Mouse (Mus musculus) neural tube, embryonic 10.5 days (tissue): ENCODE data around the gene Camkk2.

ENCODE experiments used
- DNase-seq: peaks from one replicate; pipeline ENCODE4 v3.0.0-alpha.2; 2017; ENCODE audit warnings: low spot score; ENCODE audit errors: extremely low spot score

Gene Camkk2

DNA sequence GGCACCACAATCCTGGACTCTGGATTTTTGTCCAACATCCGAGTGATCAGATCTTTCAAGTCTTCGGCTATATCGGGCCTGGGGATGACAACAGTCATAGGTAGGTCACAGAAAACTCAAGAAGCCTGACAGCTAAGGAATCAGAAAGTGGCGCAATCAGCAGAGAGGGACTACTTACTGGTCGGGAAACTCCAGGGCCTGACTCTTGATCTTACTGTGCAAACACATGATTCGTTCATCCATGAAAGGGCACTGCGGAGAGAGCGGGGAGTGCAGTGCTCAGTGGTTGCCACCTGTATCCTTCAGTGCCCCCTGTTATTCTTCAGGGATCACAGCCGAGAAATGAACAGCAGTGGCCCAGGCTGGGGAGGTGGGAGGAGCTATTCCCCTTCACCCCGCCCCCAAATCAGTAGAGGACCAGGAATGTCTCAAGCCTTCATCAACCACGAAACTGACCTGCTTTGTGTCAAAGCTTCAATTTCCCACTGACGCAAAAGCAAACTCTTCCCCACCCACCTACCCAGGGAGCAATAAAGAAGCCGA lies 35.3 kb downstream of the Camkk2 start:
- no peak for DNase-seq

DNA sequence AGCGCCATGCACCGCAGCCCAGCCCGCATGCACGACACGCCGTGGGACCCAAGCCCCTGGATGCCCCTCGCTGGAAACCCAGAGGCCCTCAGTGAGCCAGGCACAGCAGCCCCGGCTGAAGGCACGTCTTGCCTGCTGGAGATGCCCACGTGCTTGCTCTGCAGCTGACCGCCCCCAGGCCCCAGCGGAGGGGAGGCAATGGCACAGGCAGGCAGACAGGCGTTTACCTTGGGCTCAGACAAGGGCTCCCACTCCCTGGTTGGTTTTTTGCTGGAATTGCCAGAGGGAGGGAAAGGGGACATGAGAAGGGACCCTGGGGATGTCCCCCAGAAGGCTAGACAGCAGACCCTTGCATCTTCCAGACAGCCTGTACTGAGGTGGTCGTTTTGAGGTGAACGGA lies 42.4 kb downstream of the Camkk2 start:
- no peak for DNase-seq

DNA sequence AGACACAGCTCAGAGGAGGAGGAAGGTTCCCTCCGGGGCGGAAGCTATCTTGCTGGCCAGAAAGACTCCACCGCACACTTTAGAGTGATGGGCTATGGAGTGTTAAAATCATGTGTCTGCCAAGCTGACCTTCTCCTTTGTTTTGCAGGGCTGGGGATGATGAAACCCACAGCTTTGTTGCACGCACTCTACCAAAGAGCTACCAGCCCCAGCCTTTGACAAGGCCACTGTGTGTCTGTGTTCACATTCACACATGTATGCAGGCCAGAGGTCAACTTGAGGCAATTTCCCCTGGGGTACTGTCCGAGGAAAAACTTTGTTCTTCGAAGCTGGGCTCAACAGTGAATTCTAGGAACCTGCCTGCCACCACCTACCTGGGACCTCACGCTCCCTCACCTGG lies 43.4 kb downstream of the Camkk2 start:
- no peak for DNase-seq

DNA sequence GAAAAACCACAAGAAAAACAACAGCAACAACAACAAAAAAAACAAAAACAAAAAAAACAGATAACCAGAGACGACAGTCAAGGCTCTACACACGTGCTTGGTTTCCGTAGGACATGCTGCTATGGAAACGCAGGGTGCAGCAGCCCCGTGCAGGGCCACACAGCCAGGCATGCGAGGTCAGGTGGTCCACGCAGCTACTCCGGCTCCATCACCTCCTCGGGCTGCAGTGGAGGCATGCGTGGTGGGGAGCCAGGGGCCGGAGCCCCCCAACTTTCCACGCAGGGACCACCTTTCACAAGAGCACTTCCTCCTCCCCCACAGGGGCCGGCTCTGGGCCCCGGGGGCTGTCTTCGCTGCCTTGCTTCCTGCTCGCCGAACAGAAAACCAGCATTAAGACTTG lies 45.3 kb downstream of the Camkk2 start:
- no peak for DNase-seq

DNA sequence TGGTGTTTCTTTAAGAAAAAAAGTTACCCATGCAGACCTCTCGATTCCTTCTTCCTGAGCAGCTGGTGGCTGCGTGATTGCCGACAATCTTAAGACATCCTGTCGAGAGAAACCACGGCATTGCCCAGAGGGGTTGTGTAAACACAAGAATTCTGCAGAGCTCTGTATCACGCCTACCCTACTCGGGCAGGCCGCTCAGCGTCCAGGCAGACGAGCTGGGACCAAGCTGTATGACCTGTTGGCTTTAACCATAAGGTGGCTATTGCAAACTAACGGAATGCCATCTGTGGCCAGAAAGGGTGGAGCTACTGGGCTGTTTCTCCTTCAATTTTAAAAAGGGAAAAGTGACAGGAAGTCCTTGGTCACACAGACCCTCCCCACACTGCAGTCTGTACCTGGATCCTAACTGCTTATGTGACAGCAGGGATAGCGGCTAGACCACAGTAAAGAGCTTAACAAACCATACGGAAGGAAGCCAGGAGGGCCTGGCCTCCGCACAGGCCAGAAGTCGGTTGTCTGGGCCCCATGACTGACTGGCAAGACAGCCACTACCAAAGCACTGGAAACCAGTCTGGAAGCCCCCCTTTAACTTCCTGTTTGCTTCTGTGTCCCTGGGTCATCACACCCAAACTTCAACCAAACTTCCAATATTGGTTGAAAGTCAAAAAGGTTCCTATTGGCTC lies 47.1 kb downstream of the Camkk2 start:
- DNase-seq: peak; percentile 31

DNA sequence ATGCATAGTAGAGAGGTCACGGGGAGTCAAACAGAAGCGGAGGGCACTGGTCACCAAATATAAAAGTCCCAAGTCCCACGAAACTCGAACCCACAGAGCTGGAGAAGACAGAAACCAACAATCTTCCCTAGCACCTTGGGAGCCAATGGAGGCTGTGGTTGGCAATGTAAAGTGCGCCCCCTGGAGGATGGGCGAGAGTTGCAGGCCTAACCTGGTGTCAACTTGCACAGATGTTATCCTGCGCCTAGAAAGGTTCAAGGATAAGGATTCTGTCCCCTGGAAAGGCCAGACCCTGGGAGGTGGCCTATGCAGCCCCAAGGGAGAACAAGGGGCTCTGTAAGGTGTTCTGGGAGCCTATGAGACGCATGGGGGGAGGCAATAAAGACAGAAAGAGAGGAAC lies 47.9 kb downstream of the Camkk2 start:
- peak; percentile 58 for DNase-seq

- no peak for DNase-seq
Observed at GRCm38 (mm10) chr5:122730776-122731175, 48.4 kb downstream of the Camkk2 start.

DNA sequence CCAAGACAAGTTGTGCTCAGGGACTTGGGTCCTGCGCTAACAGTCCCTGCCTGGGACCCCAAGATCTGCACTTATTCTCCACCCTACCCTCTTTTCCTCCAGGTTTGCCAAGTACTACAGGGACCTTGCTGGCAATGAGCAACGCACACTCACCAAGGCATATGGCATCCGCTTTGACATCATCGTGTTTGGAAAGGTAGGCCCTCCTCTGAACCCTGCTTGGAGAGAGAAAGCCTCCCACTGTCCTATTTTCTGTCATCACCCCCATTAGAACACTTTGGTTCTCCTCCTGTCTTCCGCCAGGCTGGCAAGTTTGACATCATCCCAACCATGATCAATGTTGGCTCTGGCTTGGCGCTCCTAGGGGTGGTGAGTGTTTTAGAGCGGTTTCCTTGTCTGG lies 52.1 kb downstream of the Camkk2 start:
- DNase-seq: no peak

DNA sequence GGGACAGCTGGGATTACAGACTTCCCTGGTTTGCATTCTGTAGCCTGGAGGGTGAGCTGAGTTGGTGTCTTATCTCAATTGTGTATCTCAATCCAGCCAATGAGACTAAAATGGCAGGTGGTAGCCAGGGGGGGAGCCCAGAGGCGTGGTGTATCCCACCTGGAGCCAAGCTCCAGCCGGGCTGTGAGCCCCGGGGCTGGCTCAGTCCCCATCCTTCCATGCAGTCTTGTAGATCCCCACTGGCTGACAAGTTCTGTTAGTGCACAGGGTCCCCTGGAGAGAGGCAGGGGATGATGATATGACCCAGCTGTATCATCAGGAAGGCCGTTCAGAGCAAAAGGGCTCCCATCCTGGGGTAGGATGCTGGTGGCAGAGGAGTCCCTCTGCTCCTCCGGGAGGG lies 52.6 kb downstream of the Camkk2 start:
- no peak for DNase-seq

DNA sequence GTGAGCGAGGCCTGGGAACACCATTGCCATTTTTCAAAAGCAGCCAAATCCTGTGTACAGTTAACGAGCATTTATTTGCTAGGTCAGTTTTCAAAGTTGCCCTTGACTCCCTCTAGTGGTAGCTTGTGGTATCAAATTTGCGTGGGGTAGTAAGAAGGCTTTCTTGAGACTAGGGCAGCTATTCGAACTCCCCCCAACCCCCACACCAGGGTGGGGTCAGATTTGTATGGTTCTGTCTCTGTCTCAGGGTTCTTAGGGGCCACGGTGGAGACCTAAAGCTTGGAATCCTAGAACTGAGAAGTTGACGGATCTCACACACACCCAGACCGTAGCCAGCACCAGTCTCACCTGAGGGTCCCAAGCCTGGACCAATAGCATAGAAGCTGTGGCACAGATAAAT lies 53.1 kb downstream of the Camkk2 start:
- peak; percentile 72 for DNase-seq

DNA sequence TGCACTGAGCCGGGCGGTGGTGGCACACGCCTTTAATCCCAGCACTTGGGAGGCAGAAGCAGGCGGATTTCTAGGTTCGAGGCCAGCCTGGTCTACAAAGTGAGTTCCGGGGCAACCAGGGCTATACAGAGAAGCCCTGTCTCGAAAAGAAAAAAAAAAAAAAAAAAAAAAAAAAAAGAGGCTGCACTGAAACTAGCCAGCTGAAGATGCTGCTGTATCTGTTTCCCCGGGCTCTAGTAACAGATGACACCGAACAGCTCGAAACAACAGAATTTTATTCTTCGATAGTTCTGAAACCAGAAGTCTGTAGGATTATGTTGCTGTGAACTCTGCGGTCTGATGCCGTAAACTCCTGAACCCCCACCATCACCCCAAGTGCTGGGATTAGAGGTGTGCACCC lies 53.8 kb downstream of the Camkk2 start:
- DNase-seq: no peak

DNA sequence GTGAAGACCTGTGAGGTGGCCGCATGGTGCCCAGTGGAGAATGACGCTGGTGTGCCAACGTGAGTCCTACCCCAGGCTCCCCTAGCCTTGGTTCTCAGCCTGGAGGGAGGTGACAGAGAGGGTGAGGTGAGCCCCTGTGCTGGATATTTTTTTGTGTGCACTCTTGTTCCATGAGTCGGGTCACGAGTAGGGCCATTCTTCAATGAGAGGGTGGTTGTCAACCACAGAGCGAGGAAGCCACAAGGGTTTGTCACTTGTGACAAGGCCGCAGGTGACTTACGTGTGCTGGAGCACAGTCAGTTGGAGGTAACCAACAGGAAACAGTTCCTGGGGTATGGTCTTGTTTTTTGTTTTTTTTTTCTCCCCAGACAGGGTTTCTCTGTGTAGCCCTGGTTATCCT lies 60.0 kb downstream of the Camkk2 start:
- no peak for DNase-seq

- DNase-seq: no peak
Observed at GRCm38 (mm10) chr5:122718400-122718799, 60.8 kb downstream of the Camkk2 start.

- no peak for DNase-seq
Observed at GRCm38 (mm10) chr5:122716793-122717192, 62.4 kb downstream of the Camkk2 start.

DNA sequence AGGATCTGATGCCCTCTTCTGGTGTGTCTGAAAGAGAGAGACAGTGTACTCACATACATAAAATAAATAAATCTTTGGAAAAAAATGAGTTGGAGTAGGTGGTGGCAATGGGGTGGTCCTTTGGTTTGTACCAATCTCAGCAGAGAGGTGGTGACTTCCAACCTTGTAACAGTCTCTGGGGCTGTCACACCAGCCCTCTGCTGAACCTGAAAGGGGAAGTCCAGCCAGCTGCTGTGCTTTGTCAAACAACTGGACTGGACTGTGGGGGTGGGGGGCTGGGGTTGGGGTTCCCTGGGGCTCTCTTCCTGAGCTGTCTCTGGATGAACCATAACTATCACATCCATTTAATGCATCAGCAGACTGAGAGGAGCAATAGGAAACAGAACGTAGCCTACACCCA lies 63.5 kb downstream of the Camkk2 start:
- DNase-seq: no peak

DNA sequence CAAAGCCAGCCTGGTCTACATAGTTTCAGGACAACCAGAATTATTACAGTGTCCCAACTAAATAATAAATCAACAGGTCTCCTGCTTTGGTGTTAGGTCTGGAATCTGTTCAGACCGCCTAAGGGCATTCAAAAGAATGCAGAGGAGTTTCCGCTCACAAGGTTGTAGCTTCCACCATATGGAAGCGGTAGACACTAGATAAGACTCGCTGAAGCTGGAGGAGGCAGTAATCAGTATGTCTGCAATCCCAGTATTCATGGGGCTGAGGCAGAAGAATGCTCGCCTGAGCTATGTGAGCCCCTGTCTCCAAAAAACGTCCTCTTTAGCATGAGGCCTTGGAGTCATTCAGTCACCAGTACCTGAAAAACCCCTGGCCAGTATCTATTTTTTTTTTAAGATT lies 70.4 kb downstream of the Camkk2 start:
- DNase-seq: no peak

- peak; percentile 78 for DNase-seq
Observed at GRCm38 (mm10) chr5:122707276-122708181, 71.7 kb downstream of the Camkk2 start, which contains the start of gene P2rx4. Gene P2rx4, plus strand, starts transcription at chr5:122707544.

- DNase-seq: no peak
Observed at GRCm38 (mm10) chr5:122706917-122707275, 72.3 kb downstream of the Camkk2 start.

GRCm38 (mm10) chr5:122705174-122705573 lies 74.0 kb downstream of the Camkk2 start:
- no peak for DNase-seq

- no peak for DNase-seq
Observed at GRCm38 (mm10) chr5:122704571-122704970, 74.6 kb downstream of the Camkk2 start.

- DNase-seq: no peak
Observed at GRCm38 (mm10) chr5:122703574-122703973, 75.6 kb downstream of the Camkk2 start.

GRCm38 (mm10) chr5:122702156-122702555 lies 77.1 kb downstream of the Camkk2 start:
- DNase-seq: no peak

DNA sequence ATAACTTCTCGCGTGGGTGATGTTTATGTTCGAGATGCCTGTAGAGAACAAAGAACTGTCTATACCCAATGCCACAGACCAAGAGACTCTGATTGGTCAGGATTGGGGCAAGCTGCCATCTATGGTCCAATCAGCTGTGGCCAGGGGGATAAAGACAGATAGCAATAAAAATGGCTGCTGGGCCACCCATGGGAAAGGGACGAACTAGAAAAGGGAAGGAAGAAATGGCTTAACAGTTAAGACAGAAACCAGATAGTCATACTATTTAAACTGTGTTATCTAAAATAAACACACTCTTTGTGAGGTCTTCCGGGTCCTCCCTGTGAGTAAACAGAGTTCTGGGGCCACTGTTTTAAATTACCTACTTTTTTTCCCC lies 78.4 kb downstream of the Camkk2 start:
- no peak for DNase-seq
